Mouse (Mus musculus): ENCODE data around the gene Klhl6.

Klhl6 gene

DNA sequence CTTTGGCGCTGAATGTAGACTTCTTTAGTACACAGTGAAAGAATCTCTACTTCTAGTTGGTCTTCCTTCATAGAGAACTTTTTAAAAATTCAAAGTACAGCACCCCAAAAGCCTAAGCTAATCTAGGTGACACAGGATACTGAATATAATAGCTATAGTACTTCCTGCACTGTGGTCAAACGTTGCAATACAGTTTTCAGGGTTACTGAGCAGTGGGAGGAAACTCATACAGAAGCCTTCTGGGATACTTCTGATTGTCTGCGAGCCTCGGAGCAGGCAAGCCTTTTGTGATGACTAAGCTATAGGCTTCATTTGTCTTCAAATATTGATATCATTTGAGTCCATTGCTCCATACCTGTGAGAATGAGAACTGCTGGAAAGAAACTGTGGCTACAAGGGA is 7.4 kb downstream of the Klhl6 start:
- in situ Hi-C loops (cut with MboI; ENCODE audit: low pct_unique_long_range_greater_than_20kb in 1 of 2, low sequenced_read_pairs in 2 of 2, unreplicated experiment in 1 of 2), result no loop called here

DNA sequence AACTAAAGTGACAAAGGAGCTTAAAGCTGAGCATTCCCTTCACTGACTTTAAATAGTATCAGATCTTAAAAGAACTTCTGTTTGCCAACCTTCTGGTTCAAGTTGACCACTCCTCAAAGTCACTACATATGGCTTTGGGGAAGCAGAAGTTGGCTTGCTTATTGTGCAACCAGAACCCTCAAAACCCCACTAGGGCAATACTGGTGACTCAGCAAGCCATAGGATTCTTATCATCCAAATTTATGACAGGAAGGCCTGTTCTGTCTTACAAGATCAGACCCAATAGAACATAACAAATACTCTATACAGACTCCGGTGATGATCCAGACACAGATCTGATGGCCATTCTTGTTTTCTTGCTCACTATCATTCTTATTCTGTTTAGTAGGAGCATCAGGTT is 9.4 kb downstream of the Klhl6 start:
- in situ Hi-C loops (cut with MboI; ENCODE audit: low pct_unique_long_range_greater_than_20kb in 1 of 2, low sequenced_read_pairs in 2 of 2, unreplicated experiment in 1 of 2), result no loop called here

DNA sequence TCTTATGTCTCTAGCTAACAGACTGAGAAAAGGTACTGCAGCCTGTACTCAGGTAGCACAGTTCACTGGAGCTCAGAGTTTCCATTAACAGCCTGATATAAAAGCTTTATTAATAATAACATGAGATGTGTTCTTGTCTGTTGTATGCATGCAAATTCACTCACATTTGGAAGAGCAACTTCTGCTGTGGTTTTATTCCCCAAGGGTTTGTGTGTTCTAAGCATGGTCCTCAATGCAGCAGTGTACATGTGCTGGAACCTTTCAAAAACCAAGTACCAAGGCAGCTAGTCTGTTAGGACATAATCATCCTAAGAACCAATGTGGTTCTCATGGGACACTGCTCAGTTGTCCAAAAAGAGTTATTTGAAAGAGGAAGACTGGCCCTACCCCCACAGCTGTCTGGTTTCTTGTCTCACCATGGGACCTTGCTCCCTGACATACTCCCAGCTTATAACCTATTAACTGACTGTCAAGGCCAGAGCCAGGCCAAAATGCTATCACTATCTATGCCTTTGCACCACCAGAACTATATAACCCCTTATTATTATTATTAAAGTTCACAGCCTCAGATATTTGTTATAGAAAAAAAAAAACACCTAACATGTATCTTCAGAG is 10.0 kb downstream of the Klhl6 start:
- in situ Hi-C loops (cut with MboI; ENCODE audit: low pct_unique_long_range_greater_than_20kb in 1 of 2, low sequenced_read_pairs in 2 of 2, unreplicated experiment in 1 of 2), result no loop called here

DNA sequence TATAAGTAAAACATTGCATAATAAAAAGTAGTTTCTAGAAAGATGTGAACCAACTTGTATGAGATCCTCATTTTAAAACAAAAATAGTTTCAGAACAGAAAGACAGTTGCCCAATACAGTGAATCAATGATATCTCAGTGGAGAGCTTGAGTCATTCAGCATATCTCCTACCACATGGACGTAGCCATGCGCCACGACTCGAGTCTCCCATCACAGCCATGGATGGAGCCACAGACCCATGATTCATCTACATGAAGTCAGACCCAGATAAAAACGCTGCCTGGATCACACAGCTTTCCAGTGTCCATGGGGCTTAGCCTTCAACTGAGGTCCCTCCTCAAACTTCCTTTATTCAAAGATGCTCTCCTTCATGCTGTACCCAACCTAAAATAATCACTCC is 13.3 kb downstream of the Klhl6 start:
- in situ Hi-C loops (cut with MboI; ENCODE audit: low pct_unique_long_range_greater_than_20kb in 1 of 2, low sequenced_read_pairs in 2 of 2, unreplicated experiment in 1 of 2), result no loop called here

DNA sequence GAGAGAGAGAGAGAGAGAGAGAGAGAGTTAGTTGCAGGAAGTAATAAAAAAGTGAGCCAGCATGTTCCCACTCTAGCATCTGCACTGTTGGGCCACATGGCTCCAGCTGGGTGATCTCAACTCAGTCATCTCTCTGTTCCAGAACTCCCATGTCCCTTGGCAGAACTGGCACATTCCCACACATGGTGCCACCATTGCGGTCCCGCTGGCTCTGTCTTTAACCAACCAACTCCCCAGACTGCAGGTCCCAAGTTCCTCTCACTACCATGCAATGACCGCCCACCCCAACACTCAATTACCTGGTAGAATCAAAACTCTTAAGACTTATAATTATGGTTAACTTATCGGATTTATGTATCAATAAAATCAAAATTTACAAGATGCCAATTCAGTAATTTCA is 14.2 kb downstream of the Klhl6 start:
- in situ Hi-C loops (cut with MboI; ENCODE audit: low pct_unique_long_range_greater_than_20kb in 1 of 2, low sequenced_read_pairs in 2 of 2, unreplicated experiment in 1 of 2), result no loop called here

DNA sequence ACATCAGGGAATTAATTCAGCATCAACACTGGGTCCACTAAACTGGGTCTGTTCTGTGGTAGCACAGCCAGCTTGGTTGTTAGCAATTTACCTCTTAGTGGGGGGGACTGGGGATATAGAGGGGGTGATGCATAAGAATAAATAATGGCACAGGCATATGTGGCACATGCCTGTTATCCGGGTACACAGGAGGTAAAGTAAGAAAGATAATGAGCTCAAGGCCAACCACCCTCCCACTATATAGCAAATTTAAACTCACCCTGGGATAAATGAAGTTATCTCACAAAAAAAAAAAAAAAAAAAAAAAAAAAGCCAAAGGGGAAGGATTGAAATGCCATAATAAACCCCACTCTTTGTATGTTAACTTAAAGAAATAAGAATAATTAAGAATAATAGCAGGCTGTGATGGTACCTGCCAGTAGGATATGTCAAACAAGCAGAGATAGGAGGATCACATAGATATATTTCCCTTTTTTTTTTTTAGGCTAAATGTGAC is 14.9 kb downstream of the Klhl6 start:
- in situ Hi-C loops (cut with MboI; ENCODE audit: low pct_unique_long_range_greater_than_20kb in 1 of 2, low sequenced_read_pairs in 2 of 2, unreplicated experiment in 1 of 2), result no loop called here

DNA sequence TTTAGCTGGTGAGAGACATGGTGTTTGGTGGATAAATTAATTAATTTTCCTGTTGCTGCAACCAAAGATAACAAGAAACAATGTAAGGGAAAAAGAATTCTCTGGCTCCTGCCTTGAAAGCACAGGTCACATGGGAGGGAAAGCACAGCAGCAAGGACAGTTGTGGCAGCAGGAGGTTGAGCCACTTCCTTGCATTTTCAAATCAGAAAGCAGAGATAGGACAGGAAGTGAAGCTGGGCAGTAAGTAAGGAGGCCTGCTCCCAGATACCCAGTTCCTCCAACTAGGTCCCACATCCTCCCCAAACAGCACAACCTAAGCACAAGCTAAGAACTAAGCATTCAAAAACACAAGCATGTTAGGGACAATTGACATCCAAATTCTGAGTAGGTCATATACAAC is 15.9 kb downstream of the Klhl6 start:
- in situ Hi-C loops (cut with MboI; ENCODE audit: low pct_unique_long_range_greater_than_20kb in 1 of 2, low sequenced_read_pairs in 2 of 2, unreplicated experiment in 1 of 2), result no loop called here

DNA sequence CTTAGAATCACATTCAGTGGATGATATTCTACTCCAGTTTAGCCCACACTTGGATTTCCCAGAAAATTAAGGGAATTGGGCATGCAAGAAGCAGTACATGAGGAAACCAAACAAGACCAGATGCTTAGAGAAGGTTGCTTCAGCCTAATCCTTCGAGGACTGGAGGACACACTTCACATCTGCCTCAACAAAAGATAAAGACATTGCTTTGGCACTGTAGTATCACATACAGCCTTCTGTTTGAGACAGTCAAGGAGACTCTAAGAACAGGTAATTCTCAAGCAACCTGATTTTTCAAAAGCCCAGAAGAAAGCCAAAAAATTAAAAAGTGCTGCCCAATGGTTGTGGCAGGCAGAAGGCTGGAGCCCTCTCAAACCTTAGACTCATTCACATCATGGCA is 16.4 kb downstream of the Klhl6 start:
- in situ Hi-C loops (cut with MboI; ENCODE audit: low pct_unique_long_range_greater_than_20kb in 1 of 2, low sequenced_read_pairs in 2 of 2, unreplicated experiment in 1 of 2), result no loop called here

DNA sequence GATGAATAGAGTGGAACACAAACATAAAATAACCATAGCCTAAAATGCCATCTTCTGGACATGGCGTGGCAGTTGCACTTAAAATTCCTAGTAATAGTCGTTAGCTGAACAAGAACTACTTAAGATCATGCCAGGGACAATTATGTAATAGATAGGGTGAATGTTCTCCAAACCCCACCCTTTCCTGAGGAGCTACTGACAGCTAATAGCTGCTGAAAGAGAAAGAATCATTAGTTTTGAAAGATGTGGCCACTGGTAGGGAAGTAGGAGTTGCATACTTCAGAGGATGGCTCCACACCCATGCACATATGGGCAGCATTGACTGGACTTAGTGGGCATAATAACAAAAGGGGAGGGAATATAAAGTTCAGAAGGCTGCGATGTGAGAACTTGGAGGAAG is 19.9 kb downstream of the Klhl6 start:
- in situ Hi-C loops (cut with MboI; ENCODE audit: low pct_unique_long_range_greater_than_20kb in 1 of 2, low sequenced_read_pairs in 2 of 2, unreplicated experiment in 1 of 2), result no loop called here

DNA sequence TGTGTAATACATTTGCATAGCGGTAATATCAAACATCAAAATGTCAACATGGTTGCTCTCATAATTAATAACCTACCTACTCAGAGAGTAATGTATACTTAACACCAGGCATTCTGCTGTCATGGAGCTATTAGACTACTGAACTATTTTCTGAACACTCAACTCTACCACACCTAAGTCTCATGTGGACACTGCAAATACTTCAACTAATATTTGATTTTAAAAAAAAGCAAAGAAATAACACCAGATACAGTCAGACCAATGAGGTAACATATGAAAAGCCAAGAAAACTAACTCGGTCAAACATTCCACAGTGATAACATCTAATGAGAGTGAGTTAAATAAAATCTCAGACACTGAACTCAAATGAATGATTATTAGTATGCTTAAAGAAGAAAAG is 21.8 kb downstream of the Klhl6 start:
- in situ Hi-C loops (cut with MboI; ENCODE audit: low pct_unique_long_range_greater_than_20kb in 1 of 2, low sequenced_read_pairs in 2 of 2, unreplicated experiment in 1 of 2), result no loop called here

DNA sequence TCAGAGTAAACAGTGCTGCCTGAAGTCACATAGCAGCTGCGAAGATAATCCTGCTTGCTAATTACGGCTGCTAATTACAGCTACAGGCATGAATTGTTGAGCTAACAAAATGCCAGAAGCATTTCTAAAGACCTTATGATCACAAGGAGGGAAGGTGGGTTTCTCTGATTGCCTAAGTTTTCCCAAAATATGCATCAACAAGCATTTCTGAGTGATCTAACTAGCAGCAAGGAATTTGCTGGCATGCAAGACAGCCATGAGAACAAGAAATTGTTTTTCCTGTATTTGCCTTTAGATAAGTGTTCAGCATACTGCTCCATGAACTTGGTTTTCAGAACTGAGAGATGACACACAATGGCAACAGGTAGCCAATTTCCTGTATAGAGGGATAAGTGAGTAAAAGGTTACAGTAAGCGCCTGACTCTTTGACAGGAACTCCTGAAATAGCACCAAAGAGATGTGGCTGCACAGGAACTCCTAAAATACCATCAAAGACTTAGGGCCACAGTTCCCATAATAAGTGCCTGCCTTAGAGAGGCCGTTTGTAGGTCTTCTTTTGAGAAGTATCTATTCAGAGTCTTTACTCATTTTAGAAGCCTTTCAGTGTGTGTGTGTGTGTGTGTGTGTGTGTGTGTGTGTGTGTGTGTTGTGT is 22.3 kb downstream of the Klhl6 start:
- in situ Hi-C loops (cut with MboI; ENCODE audit: low pct_unique_long_range_greater_than_20kb in 1 of 2, low sequenced_read_pairs in 2 of 2, unreplicated experiment in 1 of 2), result no loop called here

DNA sequence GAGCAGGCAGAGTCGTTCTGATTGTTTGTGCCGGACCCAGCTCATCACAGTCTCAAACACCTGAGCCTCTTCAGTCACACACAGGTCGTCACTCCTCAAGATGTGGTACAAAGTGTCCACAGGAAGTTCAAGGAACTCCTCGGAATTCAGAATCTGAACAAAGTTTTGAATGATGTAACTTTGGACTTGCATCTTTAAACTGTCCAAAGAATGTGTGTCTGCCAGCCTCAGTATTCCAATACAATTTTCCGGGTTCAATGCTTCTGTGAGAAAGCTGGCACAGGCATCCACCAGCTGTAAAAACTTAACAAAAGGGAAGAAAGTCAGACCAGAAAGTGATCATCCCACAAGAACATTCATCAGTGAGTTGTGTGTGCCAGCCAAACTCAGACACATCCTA is 25.8 kb downstream of the Klhl6 start:
- in situ Hi-C loops (cut with MboI; ENCODE audit: low pct_unique_long_range_greater_than_20kb in 1 of 2, low sequenced_read_pairs in 2 of 2, unreplicated experiment in 1 of 2), result no loop called here

DNA sequence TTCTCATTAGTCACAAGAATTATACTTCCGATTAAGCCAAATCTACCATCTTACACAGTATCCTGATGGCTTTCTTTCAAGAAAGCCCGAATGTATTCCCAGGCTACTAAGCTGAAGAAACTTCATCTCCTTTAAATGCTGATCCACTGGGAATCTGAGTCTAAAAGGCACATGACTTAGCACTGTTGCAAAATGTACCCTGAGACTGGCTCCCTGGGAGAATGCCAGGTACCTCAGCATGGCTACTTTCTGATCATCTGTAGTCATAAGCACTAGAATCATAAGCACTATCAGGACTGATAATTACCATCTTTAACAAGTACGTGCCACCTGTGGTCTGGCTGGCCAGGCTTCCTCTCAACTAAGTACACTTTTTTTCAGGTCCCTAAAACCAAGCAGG is 35.5 kb downstream of the Klhl6 start:
- in situ Hi-C loops (cut with MboI; ENCODE audit: low pct_unique_long_range_greater_than_20kb in 1 of 2, low sequenced_read_pairs in 2 of 2, unreplicated experiment in 1 of 2), result no loop called here

DNA sequence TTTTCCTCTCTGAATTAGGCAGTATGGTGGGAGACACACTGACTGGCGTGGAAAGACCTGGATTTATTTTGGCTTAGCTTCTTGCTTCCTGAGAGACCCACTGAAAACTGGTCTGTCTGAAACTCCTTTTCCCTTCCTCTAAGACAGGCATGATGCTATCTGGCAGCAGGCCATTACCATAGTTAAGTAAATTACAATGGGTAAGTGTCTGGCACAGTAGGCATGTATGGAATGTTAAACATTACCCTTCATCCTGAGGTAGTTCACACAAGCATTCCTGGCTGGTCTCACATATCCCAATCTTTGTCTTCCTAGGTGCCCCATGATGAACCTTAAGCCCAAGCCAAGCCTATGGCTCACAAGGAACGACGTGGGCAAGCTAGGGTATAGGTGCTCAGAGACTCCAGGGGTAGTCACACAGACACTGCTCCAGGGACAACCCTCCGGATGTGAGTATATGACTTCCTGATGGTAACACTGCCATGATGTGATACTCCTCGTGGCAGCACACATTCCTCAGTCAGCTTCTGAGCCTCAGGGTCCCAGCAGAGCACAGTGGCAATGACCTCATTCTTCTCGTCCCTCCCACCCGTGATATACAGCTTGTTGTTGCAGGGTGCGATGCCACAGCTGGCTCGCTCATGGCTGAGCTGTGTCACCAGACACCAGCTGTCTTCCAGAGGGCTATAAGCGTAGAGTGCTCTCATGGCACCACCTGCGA is 36.1 kb downstream of the Klhl6 start:
- in situ Hi-C loops (cut with MboI; ENCODE audit: low pct_unique_long_range_greater_than_20kb in 1 of 2, low sequenced_read_pairs in 2 of 2, unreplicated experiment in 1 of 2), result no loop called here

DNA sequence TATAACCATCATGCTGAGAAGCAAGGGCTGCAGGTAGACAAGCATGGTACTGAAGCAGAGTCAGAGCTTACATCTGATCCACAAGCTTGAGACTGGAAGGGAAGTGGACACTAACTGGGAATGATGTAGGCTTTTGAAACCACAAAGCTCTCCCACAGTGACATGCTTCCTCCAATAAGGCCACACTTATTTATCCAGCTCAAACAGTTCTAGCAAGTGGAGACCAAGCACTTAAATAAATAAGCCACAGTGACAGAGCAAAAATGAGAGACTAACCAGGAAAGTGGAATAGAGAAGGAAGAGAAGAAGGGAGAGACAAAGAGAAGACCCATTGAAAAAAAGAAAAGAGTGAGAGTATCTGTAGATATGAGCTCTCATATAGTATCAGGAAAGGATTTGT is 62.0 kb downstream of the Klhl6 start:
- in situ Hi-C loops (cut with MboI; ENCODE audit: low pct_unique_long_range_greater_than_20kb in 1 of 2, low sequenced_read_pairs in 2 of 2, unreplicated experiment in 1 of 2), result no loop called here

DNA sequence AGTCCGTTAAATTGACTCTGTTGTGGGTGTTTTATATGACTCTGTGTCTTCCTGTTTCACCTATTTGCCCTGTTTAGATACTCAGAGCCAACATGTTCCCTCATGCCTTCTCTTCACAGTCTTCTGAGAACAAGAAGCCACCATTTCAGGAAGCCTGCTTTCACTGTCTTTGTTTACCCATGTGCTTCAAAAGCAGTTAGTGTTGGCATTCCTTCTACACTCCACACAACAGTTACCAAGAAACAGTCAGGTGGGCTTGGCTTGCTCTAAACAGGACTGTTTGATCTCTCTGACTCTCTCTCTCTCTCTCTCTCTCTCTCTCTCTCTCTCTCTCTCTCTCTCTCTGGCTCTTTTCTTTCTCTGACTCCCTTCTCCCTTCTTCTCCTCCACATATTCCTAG is 64.6 kb downstream of the Klhl6 start:
- in situ Hi-C loops (cut with MboI; ENCODE audit: low pct_unique_long_range_greater_than_20kb in 1 of 2, low sequenced_read_pairs in 2 of 2, unreplicated experiment in 1 of 2), result no loop called here

DNA sequence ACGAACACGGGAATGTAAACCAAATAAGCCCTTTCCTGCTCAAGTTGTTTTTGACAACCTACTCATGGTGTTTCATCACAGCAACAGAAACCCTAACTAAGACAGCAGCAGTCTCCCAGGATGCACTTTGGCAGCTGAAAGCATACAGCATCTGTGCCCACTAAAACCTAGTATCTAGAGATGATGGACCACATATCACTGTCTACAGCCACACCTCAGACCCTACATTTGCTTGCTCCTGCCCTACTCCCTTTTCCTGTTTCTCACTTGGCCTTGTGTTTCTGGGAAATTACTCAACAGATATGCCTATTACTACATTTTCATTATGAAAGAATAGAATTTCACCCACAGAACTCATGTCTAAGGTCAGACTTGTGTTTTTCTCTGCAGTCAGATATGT is 70.3 kb downstream of the Klhl6 start:
- in situ Hi-C loops (cut with MboI; ENCODE audit: low pct_unique_long_range_greater_than_20kb in 1 of 2, low sequenced_read_pairs in 2 of 2, unreplicated experiment in 1 of 2), result no loop called here

DNA sequence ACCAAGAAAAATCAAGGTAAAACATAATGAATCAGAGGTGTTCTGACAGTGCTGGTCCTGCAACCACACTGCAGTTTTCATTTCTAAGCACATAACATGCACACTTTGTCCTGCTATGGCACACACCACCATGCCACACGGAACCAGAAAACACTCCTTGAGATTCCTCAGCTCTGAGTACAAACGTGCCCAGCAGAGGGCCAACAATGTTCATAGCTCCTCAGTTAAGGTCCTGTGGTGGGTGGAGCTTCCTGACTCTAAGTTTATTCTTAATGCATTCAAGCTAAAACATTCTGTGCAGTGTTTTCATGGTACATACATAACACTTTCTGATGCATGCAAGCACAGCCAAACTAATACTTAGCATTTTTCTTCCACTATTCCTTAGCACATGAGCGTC is 74.5 kb downstream of the Klhl6 start:
- in situ Hi-C loops (cut with MboI; ENCODE audit: low pct_unique_long_range_greater_than_20kb in 1 of 2, low sequenced_read_pairs in 2 of 2, unreplicated experiment in 1 of 2), result no loop called here

DNA sequence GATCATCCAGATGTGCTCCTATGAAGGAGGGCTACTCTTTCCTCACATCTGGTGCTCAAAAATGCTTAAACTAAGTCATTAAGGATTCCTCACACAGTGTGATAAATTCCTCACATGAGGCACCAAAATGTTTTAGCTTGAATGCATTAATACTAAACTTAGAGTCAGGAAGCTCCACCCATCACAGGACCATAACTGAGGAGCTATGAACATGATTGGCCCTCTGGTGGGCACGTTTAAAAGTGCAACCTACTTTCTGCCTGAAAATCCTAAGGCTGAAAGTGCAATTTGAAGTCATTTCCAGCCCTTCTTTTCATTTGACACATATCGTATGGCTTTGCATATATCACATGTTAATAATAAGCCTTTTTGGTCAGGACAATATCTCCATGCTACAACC is 75.7 kb downstream of the Klhl6 start:
- in situ Hi-C loops (cut with MboI; ENCODE audit: low pct_unique_long_range_greater_than_20kb in 1 of 2, low sequenced_read_pairs in 2 of 2, unreplicated experiment in 1 of 2), result no loop called here

Measured in mouse embryonic stem cell (cell line).